Mouse (Mus musculus) forebrain, embryonic 13.5 days (tissue): ENCODE measurements at regions not wholly inside any gene's neighbourhood (a gene's known extent, or its start where the extent isn't known, plus 50 kb on each side); places are given as distances from the start of the nearest gene placed in this dataset.
A peak's percentile ranks its signal among the peaks of the same experiment; 100 is the strongest.

Experiments
- ATAC-seq: fragments of 200-750 bp; cut with Nextera tagmentation; 2 replicates; pipeline ENCODE4 v1.8.0; 2017
- H3K27ac ChIP-seq: fragments of 300-500 bp; sonication (generic); 2 replicates; pipeline ENCODE4 v1.5.1; 2015; ENCODE audit warnings: inconsistent platforms, mild to moderate bottlenecking, moderate library complexity
- H3K27me3 ChIP-seq: fragments of 300-500 bp; sonication (generic); 2 replicates; pipeline ENCODE4 v1.6.1; 2015; ENCODE audit warnings: mild to moderate bottlenecking, inconsistent platforms
- H3K36me3 ChIP-seq: fragments of 300-500 bp; sonication (generic); 2 replicates; pipeline ENCODE4 v1.6.1; 2015; ENCODE audit warnings: mild to moderate bottlenecking, inconsistent platforms; ENCODE audit not compliant: poor library complexity, severe bottlenecking
- H3K4me1 ChIP-seq: fragments of 300-500 bp; sonication (generic); 2 replicates; pipeline ENCODE4 v1.6.1; 2015; ENCODE audit warnings: inconsistent platforms
- H3K4me2 ChIP-seq: fragments of 300-500 bp; sonication (generic); 2 replicates; pipeline ENCODE4 v1.6.1; 2015; ENCODE audit warnings: inconsistent platforms, mild to moderate bottlenecking, moderate library complexity
- H3K4me3 ChIP-seq: fragments of 300-500 bp; sonication (generic); 2 replicates; pipeline ENCODE4 v1.5.1; 2015; ENCODE audit warnings: mild to moderate bottlenecking, inconsistent platforms
- H3K9ac ChIP-seq: fragments of 300-500 bp; sonication (generic); 2 replicates; pipeline ENCODE4 v1.6.1; 2015; ENCODE audit warnings: mild to moderate bottlenecking, inconsistent platforms
- H3K9me3 ChIP-seq: fragments of 300-500 bp; sonication (generic); replicated peaks from 2 replicates; pipeline ENCODE4 v1.6.1; 2016; ENCODE audit warnings: inconsistent platforms
- WGBS: fragments of 180-500 bp; shearing (Covaris S2); methylation state at CpG from one replicate; pipeline ENCODE4 v1.1.7; 2015; 5-methylcytosine and 5-hydroxymethylcytosine counted together

- no peak for ATAC-seq
- no peak overlapping the region for H3K9ac ChIP-seq
- WGBS, result 92% methylated on average over 4 of the region's 4 CpGs
Observed at GRCm38 (mm10) chr1:77261678-77262077, 253.2 kb downstream of the Epha4 start.

DNA sequence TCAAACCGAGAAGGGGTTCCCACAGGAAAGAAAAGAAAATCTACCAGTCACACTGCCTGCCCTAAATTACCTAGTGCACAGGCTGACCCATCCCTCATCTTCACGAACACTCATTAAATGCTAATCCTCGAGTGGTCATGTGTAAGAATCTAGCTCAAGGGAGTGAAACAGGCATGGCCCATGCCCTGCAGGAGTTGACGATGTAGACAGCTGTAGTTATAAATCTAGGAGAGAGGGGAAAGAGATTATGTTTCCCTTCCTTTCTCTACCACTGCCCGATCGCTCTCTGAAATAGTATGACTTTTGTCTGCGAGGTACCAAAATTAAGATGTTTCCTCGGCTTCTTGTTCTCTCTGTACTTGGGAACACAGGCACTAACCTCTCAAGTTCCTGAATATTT is 249.2 kb downstream of the Epha4 start:
- Histone ChIP-seq H3K27me3 (no peaks in the 10 kb centered on the region), H3K4me3 (no peak overlapping the region), H3K36me3 (no peaks in the 10 kb centered on the region), H3K4me1 (no peaks in the 10 kb centered on the region), H3K9ac (no peak overlapping the region), H3K9me3 (no peaks in the 10 kb centered on the region), H3K4me2 (no peak overlapping the region), H3K27ac (no peak overlapping the region)
- no peak for ATAC-seq
- 62% methylated on average over 8 of the region's 8 CpGs for WGBS

More at GRCm38 (mm10) chr1:77261678-77262077, 253.2 kb downstream of the Epha4 start:
- Histone ChIP-seq H3K27me3 (no peaks in the 10 kb centered on the region; the same call in 1 of the 2 replicates), H3K27ac (no peak overlapping the region), H3K4me2 (no peak overlapping the region), H3K4me3 (no peak overlapping the region), H3K9me3 (no peaks in the 10 kb centered on the region), H3K36me3 (no peaks in the 10 kb centered on the region), H3K4me1 (peaks cover 29% of the 10 kb centered on the region)

DNA sequence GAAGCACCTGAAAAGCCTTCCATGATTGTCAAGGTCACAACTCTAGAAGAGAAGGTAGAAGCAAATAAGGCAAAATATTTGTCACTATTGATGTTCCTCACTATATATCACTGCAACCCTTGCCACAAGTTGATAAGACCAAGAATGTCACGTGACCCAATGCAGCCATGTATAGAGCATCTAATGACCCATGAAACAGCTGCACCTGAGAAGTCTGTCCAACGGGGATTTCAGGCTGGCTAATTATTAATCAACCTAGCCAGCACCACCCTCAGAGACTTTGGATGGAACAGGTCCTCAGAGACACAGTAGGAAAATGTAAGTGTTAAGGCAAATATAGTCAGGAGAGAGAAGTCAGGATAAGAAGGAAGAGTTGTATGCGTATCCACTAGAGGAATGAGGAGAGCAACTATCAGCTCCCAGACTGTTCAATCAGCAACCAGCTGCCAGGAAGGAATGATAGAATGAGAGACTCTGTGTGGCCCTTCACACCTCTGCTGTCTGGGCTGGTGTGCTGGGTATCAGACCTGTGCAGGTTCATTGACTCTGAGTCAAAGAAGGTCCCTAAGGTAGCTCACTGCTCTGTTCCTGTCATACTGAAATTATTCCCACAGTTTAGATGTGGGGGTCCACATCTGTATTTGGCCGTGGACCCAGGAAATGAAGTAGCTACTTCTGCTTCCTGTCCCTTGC is 247.4 kb downstream of the Epha4 start:
- WGBS, result 94% methylated on average over 4 of the region's 4 CpGs
- Histone ChIP-seq H3K4me2 (no peak overlapping the region), H3K36me3 (no peaks in the 10 kb centered on the region), H3K4me3 (no peak overlapping the region), H3K27me3 (no peaks in the 10 kb centered on the region), H3K9ac (no peak overlapping the region), H3K9me3 (no peaks in the 10 kb centered on the region), H3K4me1 (no peaks in the 10 kb centered on the region), H3K27ac (no peak overlapping the region)
- no peak for ATAC-seq

DNA sequence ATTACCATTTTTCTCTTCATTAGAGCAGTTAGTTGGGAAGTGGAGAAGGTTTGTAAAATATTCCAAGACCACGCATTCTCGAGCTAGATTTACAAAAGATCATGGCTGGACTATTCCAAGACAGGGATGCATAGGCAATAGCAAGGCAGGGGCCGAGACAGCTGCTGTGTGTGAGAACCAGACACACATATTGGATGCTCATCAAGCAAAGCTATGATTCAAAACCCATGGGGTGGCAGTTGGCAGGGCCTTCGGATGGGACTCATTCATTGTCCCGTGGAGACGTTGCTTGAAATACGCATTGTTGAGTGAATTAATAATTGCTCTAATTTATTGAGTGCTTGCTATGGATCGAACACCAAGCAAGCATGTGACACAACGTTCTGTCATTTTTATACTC is 239.6 kb downstream of the Epha4 start:
- peak; percentile 58; the same call in 1 of the 2 replicates for ATAC-seq
- no peak overlapping the region for H3K9ac ChIP-seq

GRCm38 (mm10) chr1:77279566-77279965 is 235.3 kb downstream of the Epha4 start:
- Histone ChIP-seq H3K27ac (no peak overlapping the region), H3K4me1 (peaks cover 9% of the 10 kb centered on the region), H3K4me3 (no peak overlapping the region), H3K4me2 (no peak overlapping the region), H3K36me3 (no peaks in the 10 kb centered on the region), H3K9me3 (no peaks in the 10 kb centered on the region), H3K9ac (no peak overlapping the region), H3K27me3 (no peaks in the 10 kb centered on the region)
- no peak for ATAC-seq
- 62% methylated on average over 7 of the region's 7 CpGs for WGBS

More for the DNA sequence above, 239.6 kb downstream of the Epha4 start:
- Histone ChIP-seq H3K36me3 (no peaks in the 10 kb centered on the region), H3K9me3 (no peaks in the 10 kb centered on the region), H3K4me3 (no peak overlapping the region), H3K27me3 (no peaks in the 10 kb centered on the region), H3K4me2 (no peak overlapping the region), H3K27ac (no peak overlapping the region), H3K4me1 (peaks cover 11% of the 10 kb centered on the region)
- 36% methylated on average over 9 of the region's 9 CpGs for WGBS

DNA sequence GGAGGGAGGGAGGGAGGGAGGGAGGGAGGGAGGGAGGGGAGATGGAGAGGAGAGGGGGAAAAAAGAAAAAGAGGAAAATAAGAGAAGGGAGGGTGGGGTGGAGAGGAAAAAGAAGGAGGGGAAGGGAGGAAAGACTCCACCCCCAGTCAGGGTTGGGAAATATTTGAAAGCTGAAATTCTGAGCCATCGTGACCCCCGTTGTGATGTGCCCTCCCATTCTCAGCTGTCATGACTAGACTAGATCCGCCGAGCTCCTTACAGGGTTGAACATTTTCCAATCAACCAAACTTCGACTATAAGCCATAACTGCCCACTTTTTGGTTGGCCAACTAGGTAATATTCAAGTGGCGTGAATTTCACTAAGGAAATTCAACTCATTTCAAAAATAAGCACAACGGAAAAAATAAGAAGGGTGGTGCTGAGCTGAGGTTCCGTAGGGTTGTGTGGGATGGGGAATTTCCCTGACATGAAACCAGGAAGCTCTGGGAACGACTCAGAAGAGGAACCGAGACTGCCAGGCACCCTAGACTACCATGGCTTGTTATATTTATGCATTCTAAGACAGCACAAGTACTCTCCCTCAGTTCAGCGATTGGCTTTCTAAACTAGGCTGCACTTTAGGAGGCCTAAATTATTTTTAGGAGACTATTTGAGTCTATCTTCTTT is 234.4 kb downstream of the Epha4 start:
- WGBS, result 90% methylated on average over 11 of the region's 11 CpGs
- H3K4me3 ChIP-seq, result no peak overlapping the region
- H3K9me3 ChIP-seq, result no peaks in the 10 kb centered on the region
- no peak overlapping the region for H3K4me2 ChIP-seq
- no peak overlapping the region for H3K27ac ChIP-seq
- no peak overlapping the region for H3K9ac ChIP-seq
- ATAC-seq, result no peak
- H3K27me3 ChIP-seq, result no peaks in the 10 kb centered on the region
- peaks cover 2% of the 10 kb centered on the region for H3K4me1 ChIP-seq
- no peaks in the 10 kb centered on the region for H3K36me3 ChIP-seq

- no peak overlapping the region for H3K9ac ChIP-seq
- H3K27ac ChIP-seq, result no peak overlapping the region
- no peaks in the 10 kb centered on the region for H3K27me3 ChIP-seq
- no peak overlapping the region for H3K4me2 ChIP-seq
- no peak for ATAC-seq
- no peaks in the 10 kb centered on the region for H3K9me3 ChIP-seq
- no peaks in the 10 kb centered on the region for H3K36me3 ChIP-seq
- H3K4me3 ChIP-seq, result no peak overlapping the region
- 89% methylated on average over 4 of the region's 4 CpGs for WGBS
- H3K4me1 ChIP-seq, result no peaks in the 10 kb centered on the region
Observed at GRCm38 (mm10) chr1:77281741-77282140, 233.1 kb downstream of the Epha4 start.

DNA sequence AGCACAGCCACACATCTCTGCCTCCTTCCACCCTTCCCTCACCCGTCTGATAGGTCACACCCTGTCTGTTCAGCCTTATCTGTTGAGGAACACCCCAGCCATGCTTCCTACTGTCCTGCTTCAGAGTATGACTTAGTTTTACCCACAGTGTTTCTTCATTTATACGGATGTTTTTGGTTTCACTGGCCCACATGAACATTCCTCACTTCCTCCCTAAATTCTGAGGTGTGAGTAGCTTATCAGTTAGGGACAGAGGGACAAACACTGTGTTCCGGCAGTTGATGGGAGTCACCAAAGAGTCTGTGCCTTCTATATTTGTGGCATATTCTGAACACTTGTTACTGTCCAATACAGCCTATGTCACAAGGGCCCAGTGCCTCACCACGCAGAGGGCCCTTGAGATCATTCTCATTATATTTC is 216.2 kb downstream of the Epha4 start:
- no peaks in the 10 kb centered on the region for H3K36me3 ChIP-seq
- no peak overlapping the region for H3K4me3 ChIP-seq
- H3K27ac ChIP-seq, result no peak overlapping the region
- 85% methylated on average over 4 of the region's 4 CpGs for WGBS
- ATAC-seq, result no peak
- H3K4me2 ChIP-seq, result no peak overlapping the region
- H3K9me3 ChIP-seq, result no peaks in the 10 kb centered on the region
- H3K9ac ChIP-seq, result no peak overlapping the region
- H3K4me1 ChIP-seq, result no peaks in the 10 kb centered on the region
- no peaks in the 10 kb centered on the region for H3K27me3 ChIP-seq

DNA sequence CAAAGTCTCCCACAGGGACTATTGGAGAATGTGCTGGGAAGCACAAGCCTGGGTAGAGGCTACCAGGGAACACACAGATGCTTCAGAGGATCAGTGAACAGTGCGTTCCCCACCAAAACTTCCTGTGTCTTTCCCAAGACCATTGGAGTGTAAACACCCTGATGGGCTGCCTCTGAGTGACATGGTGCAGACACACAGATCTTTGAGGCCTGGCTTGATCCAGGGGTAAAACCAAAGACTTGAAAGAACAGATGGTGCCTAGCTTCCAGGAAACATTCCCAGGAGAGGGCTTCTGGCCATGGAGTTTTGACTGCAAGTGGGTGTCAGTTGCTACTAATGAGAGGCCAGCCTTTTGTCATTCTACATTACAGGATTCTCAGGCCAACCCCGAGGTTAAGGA is 214.1 kb downstream of the Epha4 start:
- Histone ChIP-seq H3K9me3 (no peaks in the 10 kb centered on the region), H3K27me3 (no peaks in the 10 kb centered on the region), H3K27ac (no peak overlapping the region), H3K4me3 (no peak overlapping the region), H3K9ac (no peak overlapping the region), H3K36me3 (no peaks in the 10 kb centered on the region), H3K4me2 (no peak overlapping the region), H3K4me1 (no peaks in the 10 kb centered on the region)
- WGBS, result 75% methylated on average over 2 of the region's 2 CpGs
- ATAC-seq, result no peak

DNA sequence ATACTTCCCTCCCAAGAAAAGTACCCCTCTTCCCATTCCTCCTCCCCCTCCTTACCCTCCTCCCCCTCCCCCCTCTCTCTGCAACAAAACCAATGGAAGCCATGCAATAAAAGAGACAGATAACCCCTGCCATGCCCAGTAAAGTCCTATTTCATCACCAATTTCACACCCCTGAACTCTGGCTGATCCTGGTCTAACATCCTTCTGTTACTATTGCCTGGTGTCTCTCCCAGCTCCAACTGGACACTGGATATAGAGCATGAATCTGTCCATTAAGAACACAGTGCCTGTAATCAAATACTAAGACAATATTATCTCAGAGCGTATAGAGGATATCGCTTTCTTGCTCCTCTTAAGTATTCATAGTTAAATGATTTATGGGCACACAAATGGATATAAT is 210.1 kb downstream of the Epha4 start:
- Histone ChIP-seq H3K9me3 (no peaks in the 10 kb centered on the region), H3K36me3 (no peaks in the 10 kb centered on the region), H3K9ac (no peak overlapping the region), H3K4me1 (no peaks in the 10 kb centered on the region), H3K4me3 (no peak overlapping the region), H3K27ac (no peak overlapping the region), H3K4me2 (no peak overlapping the region), H3K27me3 (no peaks in the 10 kb centered on the region)
- no peak for ATAC-seq
- 96% methylated on average over 2 of the region's 2 CpGs for WGBS

- Histone ChIP-seq H3K36me3 (no peaks in the 10 kb centered on the region), H3K27ac (no peak overlapping the region), H3K4me3 (no peak overlapping the region), H3K9ac (no peak overlapping the region), H3K4me1 (no peaks in the 10 kb centered on the region), H3K27me3 (no peaks in the 10 kb centered on the region), H3K9me3 (no peaks in the 10 kb centered on the region), H3K4me2 (no peak overlapping the region)
- 87% methylated on average over 4 of the region's 4 CpGs for WGBS
- ATAC-seq, result no peak
Observed at GRCm38 (mm10) chr1:77307745-77308144, 207.1 kb downstream of the Epha4 start.

- H3K9ac ChIP-seq, result no peak overlapping the region
- no peak overlapping the region for H3K27ac ChIP-seq
- no peak overlapping the region for H3K4me2 ChIP-seq
- WGBS, result 64% methylated on average over 3 of the region's 3 CpGs
- no peaks in the 10 kb centered on the region for H3K4me1 ChIP-seq
- no peaks in the 10 kb centered on the region for H3K9me3 ChIP-seq
- H3K27me3 ChIP-seq, result no peaks in the 10 kb centered on the region
- H3K36me3 ChIP-seq, result no peaks in the 10 kb centered on the region
- no peak overlapping the region for H3K4me3 ChIP-seq
- no peak for ATAC-seq
Observed at GRCm38 (mm10) chr1:77313119-77313518, 201.8 kb downstream of the Epha4 start.

DNA sequence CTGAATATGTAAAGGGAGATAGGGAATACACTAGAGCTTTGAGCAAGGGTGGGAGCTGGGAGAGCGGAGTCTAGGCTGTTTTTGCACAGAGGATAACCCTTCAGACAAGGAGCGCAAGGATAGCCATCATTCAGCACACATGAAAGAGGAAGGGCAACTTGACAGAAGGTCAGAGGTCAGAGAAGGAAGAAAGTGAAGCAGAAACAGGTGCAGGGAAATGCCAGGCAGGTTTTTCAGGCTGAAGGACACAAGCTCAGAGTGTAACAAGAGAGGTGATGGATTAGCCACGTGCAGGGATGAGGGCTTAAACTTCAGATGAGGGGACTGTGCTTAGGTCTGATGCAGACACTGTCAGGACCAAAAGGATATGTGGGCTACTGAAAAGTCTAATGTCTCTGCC is 199.5 kb downstream of the Epha4 start:
- Histone ChIP-seq H3K9me3 (no peaks in the 10 kb centered on the region), H3K4me3 (no peak overlapping the region), H3K36me3 (no peaks in the 10 kb centered on the region), H3K4me2 (no peak overlapping the region), H3K9ac (no peak overlapping the region), H3K4me1 (no peaks in the 10 kb centered on the region), H3K27ac (no peak overlapping the region), H3K27me3 (no peaks in the 10 kb centered on the region)
- ATAC-seq, result no peak
- 81% methylated on average over 3 of the region's 3 CpGs for WGBS
